Mouse (Mus musculus): Measurements from ENCODE around the gene Pomgnt2.

Gene Pomgnt2

GRCm38 (mm10) chr9:122018782-122019395 lies 22.0 kb upstream of the Pomgnt2 start:
- in situ Hi-C loops (cut with MboI; ENCODE audit: low pct_unique_long_range_greater_than_20kb in 1 of 2, low sequenced_read_pairs in 2 of 2, unreplicated experiment in 1 of 2), result no loop called here

DNA sequence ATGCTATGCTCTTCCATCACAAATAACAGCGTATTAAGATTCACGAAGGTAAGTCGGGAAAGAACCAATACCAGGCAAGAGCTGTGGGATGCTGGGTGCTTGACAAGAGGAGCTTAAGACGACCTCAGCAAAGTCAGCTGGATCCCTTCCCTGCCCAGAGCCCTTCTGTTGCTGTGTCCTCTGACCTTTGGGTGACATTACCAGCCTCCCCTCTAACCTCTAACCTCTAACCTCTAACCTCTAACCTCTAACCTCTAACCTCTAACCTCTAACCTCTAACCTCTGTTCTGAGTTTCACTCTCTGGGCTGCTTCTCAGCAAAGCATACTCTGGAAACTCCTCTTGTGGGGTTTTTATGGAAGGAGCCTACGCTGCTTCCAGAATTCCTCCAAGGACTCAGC lies 21.2 kb upstream of the Pomgnt2 start:
- in situ Hi-C loops (cut with MboI; ENCODE audit: low pct_unique_long_range_greater_than_20kb in 1 of 2, low sequenced_read_pairs in 2 of 2, unreplicated experiment in 1 of 2), result no loop called here

GRCm38 (mm10) chr9:122014241-122014667 lies 17.3 kb upstream of the Pomgnt2 start:
- in situ Hi-C loops (cut with MboI; ENCODE audit: low pct_unique_long_range_greater_than_20kb in 1 of 2, low sequenced_read_pairs in 2 of 2, unreplicated experiment in 1 of 2), result no loop called here

DNA sequence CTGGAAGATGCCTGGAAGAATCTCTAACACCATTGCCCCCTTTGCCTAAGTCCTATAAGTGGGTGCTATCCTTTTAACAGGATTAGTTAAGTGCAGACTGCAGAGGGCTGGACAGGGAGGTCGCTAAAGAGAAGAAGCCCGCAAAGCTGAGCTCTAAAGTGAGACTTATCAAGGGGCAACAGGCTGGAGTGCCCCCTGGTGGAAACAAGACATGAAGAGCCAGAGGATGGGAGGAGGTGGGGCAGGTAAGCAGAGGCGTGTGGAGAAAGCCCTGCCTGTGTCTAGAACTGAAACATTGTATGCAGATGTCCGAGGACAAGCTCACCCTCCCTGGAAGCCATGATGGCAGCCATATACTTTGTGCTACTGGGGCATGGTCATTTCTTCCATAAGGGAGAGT lies 16.7 kb upstream of the Pomgnt2 start:
- in situ Hi-C loops (cut with MboI; ENCODE audit: low pct_unique_long_range_greater_than_20kb in 1 of 2, low sequenced_read_pairs in 2 of 2, unreplicated experiment in 1 of 2), result no loop called here

DNA sequence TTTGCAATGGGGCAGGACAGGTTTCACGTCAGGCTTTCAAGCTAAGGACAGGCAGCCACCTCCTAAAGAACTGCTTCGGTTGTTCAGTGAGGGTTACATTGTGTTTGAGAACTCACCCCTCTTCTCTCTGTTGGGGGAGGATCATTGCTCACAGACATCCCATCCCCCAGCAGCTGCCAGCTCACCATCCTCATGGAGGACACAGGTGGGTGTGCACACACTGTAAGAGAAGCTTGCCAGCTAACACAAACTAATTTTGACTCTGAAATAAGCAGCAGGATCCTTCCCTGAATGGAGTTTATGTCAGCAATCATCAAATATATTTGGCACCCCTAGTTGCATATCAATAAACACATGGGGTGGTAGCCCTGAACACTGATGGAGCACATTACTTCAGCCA lies 15.9 kb upstream of the Pomgnt2 start:
- in situ Hi-C loops (cut with MboI; ENCODE audit: low pct_unique_long_range_greater_than_20kb in 1 of 2, low sequenced_read_pairs in 2 of 2, unreplicated experiment in 1 of 2), result no loop called here

- in situ Hi-C loops (cut with MboI; ENCODE audit: low pct_unique_long_range_greater_than_20kb in 1 of 2, low sequenced_read_pairs in 2 of 2, unreplicated experiment in 1 of 2), result no loop called here
Observed at GRCm38 (mm10) chr9:122010751-122011150, 13.8 kb upstream of the Pomgnt2 start.

GRCm38 (mm10) chr9:122008876-122009275 lies 12.0 kb upstream of the Pomgnt2 start:
- in situ Hi-C loops (cut with MboI; ENCODE audit: low pct_unique_long_range_greater_than_20kb in 1 of 2, low sequenced_read_pairs in 2 of 2, unreplicated experiment in 1 of 2), result no loop called here

DNA sequence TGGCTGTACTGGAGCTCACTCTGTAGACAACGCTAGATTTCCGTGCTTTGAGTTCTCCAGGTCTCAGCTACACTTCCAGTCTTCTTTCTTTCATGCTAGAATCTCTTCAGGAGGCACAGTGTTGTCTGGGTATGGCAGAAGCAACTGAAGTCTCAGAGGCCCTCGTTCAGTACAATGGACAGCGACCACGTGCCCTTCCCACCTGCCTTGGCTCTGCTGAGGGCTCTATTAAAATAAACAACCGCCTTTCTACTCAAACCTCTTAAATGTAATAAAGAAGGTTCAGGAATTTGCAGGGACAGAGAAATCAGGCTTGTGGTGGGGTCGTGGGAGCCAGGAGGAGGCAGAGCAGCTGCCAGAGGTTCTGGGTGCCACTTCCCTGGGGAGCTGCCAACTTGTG lies 9.7 kb upstream of the Pomgnt2 start:
- in situ Hi-C loops (cut with MboI; ENCODE audit: low pct_unique_long_range_greater_than_20kb in 1 of 2, low sequenced_read_pairs in 2 of 2, unreplicated experiment in 1 of 2), result no loop called here

GRCm38 (mm10) chr9:122006175-122006574 lies 9.3 kb upstream of the Pomgnt2 start:
- in situ Hi-C loops (cut with MboI; ENCODE audit: low pct_unique_long_range_greater_than_20kb in 1 of 2, low sequenced_read_pairs in 2 of 2, unreplicated experiment in 1 of 2), result no loop called here

- in situ Hi-C loops (cut with MboI; ENCODE audit: low pct_unique_long_range_greater_than_20kb in 1 of 2, low sequenced_read_pairs in 2 of 2, unreplicated experiment in 1 of 2), result no loop called here
Observed at GRCm38 (mm10) chr9:121997978-121998377, 1.1 kb upstream of the Pomgnt2 start.

DNA sequence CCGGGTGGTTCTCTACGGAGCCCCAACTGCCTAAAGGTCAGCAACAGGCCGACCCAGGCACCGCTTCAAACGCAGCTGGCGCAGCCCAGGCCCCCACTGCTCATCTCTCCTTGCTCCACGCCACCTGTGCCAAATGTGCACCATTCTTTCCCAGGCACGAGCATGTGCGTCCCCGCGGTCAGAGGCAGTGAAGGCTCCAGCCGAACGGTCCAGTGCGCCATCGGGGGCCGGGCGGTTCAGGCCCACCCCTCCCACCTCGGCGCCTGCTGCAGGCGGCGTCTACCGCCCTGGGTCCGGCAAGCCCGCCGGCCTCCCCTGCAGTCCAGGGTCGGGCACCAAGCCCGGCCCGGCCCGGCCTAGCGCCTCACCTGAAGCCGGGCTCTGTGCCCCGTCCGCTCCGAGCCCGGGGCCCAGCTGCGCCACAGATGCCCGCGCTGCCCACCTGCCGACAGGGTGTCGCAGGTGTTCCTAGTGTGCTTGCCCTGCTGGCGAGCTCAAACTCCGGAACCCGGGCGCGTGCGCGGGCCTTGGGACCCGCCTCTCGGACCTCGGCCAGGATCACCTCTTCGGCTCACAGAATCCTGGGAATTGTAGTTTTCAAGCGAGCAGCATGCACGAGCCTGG lies 1.3 kb downstream of the Pomgnt2 start:
- in situ Hi-C loops (cut with MboI; ENCODE audit: low pct_unique_long_range_greater_than_20kb in 1 of 2, low sequenced_read_pairs in 2 of 2, unreplicated experiment in 1 of 2), result no loop called here

- in situ Hi-C loops (cut with MboI; ENCODE audit: low pct_unique_long_range_greater_than_20kb in 1 of 2, low sequenced_read_pairs in 2 of 2, unreplicated experiment in 1 of 2), result no loop called here
Observed at GRCm38 (mm10) chr9:121995077-121995476, 1.8 kb downstream of the Pomgnt2 start.

DNA sequence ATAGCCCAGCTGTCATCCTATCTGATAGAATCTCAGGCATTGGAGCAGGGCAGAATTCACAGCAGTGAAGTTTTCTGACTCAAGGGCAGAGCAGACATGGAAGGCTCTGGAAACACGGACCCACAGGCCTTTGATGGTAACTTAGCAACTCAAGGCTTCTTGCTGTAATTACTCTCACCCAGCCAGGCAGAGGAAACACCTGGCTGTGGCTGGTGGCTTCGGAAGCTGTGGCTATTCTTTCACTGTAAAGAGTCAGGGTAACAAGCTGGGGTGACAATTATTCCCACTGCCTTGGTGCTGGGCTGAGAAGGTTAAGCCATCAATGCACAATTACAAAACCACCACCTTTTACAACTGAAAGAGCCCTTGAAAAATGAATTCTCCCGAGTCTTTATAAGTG lies 3.9 kb downstream of the Pomgnt2 start:
- in situ Hi-C loops (cut with MboI; ENCODE audit: low pct_unique_long_range_greater_than_20kb in 1 of 2, low sequenced_read_pairs in 2 of 2, unreplicated experiment in 1 of 2), result no loop called here

DNA sequence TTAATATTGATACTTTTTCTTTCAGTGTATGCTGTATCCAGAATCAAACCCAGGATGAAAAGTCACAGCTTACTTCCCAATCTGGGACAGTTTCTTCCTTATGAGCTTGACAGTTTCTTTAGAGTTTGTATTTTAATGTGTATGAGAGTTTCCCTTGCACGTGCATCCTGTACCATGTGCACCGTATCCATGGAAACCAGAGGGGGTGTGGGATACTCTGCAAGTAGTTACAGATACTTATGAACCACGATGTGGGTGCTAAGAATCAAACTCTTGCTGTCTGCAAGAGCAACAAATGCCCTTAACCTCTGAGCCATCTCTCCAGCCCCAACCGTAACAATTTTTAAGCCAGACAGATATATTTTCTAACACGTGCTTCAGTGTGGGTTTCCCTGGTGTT lies 5.9 kb downstream of the Pomgnt2 start:
- in situ Hi-C loops (cut with MboI; ENCODE audit: low pct_unique_long_range_greater_than_20kb in 1 of 2, low sequenced_read_pairs in 2 of 2, unreplicated experiment in 1 of 2), result no loop called here

DNA sequence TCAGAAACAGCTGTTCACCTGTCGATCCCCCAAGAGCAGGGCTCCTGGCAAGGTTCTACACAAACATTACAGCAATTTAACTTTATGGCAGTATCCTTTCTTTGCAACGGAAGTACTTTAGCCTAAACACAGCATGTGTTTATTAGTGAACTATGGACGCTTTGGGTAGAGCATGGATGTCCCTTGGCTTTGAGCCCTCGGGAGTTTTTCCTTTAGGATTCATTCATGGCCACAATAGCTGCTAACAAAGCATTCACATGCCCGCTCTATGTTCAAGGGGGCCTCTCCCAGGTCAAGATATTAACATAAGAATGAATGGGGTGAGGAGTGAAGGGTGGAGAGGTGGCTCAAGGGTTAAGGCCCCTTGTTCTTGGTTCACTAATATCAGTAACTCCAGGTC lies 7.4 kb downstream of the Pomgnt2 start:
- in situ Hi-C loops (cut with MboI; ENCODE audit: low pct_unique_long_range_greater_than_20kb in 1 of 2, low sequenced_read_pairs in 2 of 2, unreplicated experiment in 1 of 2), result no loop called here

- in situ Hi-C loops (cut with MboI; ENCODE audit: low pct_unique_long_range_greater_than_20kb in 1 of 2, low sequenced_read_pairs in 2 of 2, unreplicated experiment in 1 of 2), result no loop called here
Observed at GRCm38 (mm10) chr9:121988910-121989309, 8.0 kb downstream of the Pomgnt2 start.

DNA sequence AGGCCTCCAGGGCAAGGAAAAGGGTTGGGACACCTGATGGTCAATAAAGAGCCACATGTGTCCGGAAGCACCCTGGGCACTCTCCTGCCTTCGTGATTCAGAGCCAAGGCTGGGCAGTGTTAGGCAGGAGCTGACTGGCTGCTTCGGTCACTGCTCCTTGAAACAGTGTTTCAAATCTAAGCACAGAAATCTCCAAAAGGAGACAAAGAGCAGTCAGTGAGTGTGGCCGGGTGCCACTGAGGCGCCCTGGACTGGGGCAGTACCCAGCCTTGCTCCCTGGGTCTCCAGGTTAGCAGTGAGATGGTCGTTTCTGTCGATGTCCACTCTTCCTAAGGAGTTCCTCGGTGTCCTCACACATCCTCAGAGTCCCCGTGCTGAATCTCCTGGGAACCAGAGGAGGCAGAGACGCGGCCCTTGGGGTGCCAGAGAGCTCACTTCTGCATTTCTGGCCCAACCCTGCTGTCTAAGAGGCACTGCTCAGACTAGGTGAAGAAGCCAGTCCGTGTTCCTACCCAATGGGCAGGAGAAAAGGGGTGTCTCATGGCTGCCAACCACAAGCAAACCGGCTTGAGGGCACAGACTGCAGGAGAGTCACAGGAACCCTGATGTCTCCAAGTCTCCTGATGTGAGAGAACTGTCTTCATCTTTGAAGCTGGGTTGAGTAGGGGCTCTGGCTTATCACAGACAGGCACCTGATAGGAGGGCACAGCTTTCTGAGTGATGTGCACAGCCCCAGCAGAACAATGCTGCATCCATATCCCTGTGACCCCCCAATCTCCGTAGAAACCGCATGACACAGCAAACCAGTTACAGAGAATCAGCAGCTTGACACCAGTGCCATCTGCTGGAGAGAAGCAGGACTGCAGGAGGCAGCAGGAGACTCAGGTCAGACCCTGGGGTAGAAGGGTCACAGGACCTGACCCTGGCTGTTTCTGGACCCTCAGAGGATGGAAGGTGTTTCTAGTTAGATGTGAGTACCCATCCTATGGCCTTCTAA lies 12.1 kb downstream of the Pomgnt2 start:
- in situ Hi-C loops (cut with MboI; ENCODE audit: low pct_unique_long_range_greater_than_20kb in 1 of 2, low sequenced_read_pairs in 2 of 2, unreplicated experiment in 1 of 2), result no loop called here

- in situ Hi-C loops (cut with MboI; ENCODE audit: low pct_unique_long_range_greater_than_20kb in 1 of 2, low sequenced_read_pairs in 2 of 2, unreplicated experiment in 1 of 2), result no loop called here
Observed at GRCm38 (mm10) chr9:121983504-121983903, 13.4 kb downstream of the Pomgnt2 start.

- in situ Hi-C loops (cut with MboI; ENCODE audit: low pct_unique_long_range_greater_than_20kb in 1 of 2, low sequenced_read_pairs in 2 of 2, unreplicated experiment in 1 of 2), result no loop called here
Observed at GRCm38 (mm10) chr9:121982665-121983064, 14.2 kb downstream of the Pomgnt2 start.
